Mouse (Mus musculus) lung, adult 10 weeks (tissue): ENCODE measurements around the gene Med28. TPM values are rescaled to one million over a fixed set of nuclear protein-coding genes. Genes with fewer than 3 reads are reported as not detected.

Source experiments
- polyA plus RNA-seq: library from polyadenylated mRNA; stranded (reverse); fragments of 350-450 nt; fragmentation: Illumina TruSeq; extraction: RNeasy Lipid Tissue Mini Kit (QIAGEN cat#74804); gene quantifications from one replicate; pipeline ENCODE4 v1.2.3, GENCODE M21; 2014; ENCODE audit warnings: low read depth, low replicate concordance; ENCODE audit not compliant: insufficient read depth

The Med28 gene
- polyA plus RNA-seq: 179 TPM

DNA sequence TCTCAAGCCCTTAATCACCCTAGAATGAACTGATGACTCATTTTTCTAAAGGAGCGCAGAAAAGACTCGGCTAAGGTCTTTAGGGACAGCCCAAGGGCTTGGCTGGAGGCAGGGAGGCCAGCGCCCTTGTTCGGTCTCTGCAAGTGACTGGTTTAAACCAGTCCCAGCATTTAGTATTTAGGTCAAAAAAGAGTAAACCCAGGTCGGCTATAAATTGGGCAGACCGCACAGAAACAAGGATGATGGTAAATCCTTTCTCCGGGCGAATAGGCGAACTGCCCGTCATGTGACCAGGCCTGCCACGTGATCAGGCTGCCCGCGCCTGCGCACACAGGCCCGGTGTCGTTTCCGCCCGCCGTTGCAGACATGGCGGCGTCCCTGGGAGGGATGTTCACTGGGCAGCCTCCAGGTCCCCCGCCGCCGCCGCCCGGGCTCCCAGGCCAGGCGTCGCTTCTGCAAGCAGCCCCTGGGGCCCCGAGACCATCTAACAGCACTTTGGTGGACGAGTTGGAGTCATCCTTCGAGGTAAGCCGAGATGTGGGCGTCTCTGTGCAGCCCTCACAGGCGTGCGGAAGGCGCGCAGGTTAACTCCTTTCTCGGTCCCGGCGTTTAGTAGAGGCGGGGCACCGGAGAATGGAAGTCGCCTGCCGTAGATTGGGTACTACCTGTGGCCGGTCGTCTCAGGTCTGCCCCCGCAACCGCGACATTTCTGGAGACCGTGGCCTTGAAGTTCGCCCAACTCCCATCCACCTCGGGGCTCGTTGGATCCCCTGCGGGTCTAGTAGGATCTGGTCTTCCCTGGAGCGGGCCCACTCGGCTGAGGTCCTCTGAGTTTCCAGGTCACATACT is at the start of gene Med28:
Gene Med28 (plus strand): TSS at position 270 of the 849 bp plus-strand sequence.

DNA sequence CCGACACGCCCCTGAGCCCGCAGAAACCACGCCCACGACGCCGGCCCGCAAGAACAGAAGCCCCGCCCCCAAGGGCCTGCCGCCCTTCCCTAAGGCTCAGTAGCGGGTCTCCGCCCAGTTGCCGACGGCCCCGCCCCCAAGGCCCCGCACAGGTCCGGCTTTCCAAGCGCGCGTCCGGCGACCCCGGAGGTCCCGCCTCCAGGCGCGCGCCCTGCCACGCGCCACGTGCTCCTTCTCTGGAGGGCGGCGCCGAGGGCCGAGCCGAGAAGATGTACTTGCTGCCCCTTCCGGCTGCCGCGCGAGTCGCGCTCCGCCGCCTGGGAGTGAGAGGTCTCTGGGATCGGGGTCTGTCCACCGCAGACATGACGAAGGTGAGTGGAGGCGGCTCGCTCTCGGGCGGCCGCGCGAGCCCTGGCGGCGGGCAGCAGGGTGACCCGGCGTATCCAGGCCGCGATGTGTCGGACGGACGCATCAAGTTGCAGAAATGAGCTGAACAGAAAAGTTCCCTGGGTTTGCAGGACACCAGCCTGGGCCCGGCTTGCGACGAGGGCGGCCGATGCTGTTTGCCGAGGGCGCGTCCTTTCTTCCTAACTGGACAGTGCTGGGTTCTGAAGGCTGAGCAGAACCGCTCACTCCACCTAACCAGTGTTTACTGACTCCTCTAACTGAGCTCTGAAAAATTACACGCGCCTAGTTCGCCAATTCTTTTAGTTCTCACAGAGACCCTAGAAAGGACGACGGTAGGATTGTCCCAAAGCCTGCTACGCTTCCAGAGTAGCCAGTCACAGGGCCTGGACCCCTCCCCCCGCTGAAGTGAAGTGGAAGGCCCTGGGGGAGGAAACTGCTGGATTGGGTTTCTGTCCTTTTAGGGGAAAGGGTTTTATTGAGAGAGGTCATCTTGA is 26.6 kb upstream of the Med28 start, which contains the start of gene Lap3:
Gene Lap3 (plus strand): TSS at position 184 of the 902 bp plus-strand sequence.

Other genes starting within 250 kb of the Med28 start
- 93.3 TPM for gene Qdpr, start 70.0 kb upstream of the Med28 start, polyA plus RNA-seq
- gene Clrn2, start 66.5 kb upstream of the Med28 start, polyA plus RNA-seq: not detected
- gene Lap3, start 26.9 kb upstream of the Med28 start, polyA plus RNA-seq: 24.8 TPM
- not detected for gene Fam184b, start 119.4 kb downstream of the Med28 start, polyA plus RNA-seq
- 0.60 TPM for gene Ncapg, start 149.7 kb downstream of the Med28 start, polyA plus RNA-seq